Mouse (Mus musculus) effector memory CD4-positive, alpha-beta T cell, adult 7 months (primary cell): ENCODE measurements around the gene Mboat1. TPM values are rescaled to one million over a fixed set of nuclear protein-coding genes. Genes with fewer than 3 reads are reported as not detected.

Source experiments
- polyA plus RNA-seq: library from polyadenylated mRNA; unstranded; fragments of 100-300 nt; shearing (Covaris generic); gene quantifications from one replicate; pipeline ENCODE4 v1.2.1, GENCODE M21; 2017

Mboat1 gene
- polyA plus RNA-seq, result 25.4 TPM

DNA sequence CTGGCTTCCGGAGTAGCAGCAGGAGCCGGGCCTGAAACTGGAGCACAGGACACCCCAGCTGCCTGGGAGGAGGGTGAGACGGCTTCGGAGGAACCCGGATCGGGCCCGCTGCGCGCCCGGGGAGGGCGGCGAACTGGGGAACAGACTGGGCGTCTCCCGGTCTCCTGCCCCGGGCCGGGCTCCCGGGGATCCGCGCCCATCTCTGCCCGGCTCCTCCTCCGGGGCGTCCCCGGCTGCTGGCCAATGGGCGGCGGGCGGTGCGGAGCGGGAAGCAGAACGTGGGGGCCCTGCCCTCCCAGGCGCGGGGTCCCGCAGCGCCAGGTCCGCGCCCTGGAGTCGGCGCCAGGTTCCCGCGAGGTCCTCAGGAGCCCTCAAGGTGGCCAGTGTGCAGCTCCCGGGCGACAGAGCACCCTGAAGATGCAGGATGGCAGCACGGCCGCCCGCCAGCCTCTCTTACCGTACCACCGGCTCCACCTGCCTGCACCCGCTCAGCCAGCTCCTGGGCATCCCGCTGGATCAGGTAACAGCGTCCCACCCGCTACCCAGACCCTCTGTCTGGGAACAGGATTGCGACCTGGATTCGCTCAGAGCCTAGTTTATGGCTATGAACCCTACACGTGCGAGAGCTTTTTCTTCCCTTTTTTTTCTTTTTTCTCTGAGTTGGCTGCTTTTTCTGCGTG, at the start of gene Mboat1:
Mboat1 (plus strand) TSS at position 247 of the 680 bp plus-strand sequence.

Other genes starting within 250 kb of the Mboat1 start
- gene E2f3, start 150.4 kb upstream of the Mboat1 start, polyA plus RNA-seq, result 0.78 TPM
- gene Agtr1a, start 200.0 kb downstream of the Mboat1 start, polyA plus RNA-seq, result not detected